Comparison of ENCODE assay signal across 15 mouse cellular contexts in the genomic region with DNA sequence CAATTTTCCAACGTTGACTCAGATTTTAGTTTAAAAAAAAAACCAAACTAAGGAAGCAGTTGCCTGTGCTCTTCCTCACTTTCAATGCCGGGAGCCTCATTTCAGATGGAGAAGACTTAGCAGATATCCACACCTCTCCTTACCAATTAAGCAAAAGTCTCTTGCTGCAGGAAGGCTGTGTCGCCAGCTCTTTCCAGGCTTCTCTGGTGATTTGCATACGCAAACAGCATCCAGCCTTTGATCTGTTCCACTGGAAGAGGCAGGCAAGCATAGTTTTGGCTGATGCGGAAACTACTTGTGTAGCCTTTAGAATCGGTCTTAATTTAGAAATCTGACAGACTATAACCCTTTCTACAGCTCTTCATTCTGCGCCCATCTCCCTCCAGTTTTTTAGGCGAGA.
DNase-seq lines count a peak whose midpoint lies in the region; TF ChIP-seq lines count a peak whose summit lies in the region.
"Had no signal": no experiment of that assay in that cellular context is flagged by ENCODE, and none has a peak within 500 bp of the region (broad histone marks: within the 10 kb centered on the region; RNA-seq: fewer than 3 reads in every experiment).

No protein-coding gene starts in this region.

- H3K27ac ChIP-seq in left cerebral cortex, adult 2 months, result 0 out of 2 replicates have a peak overlapping the region, but pooled peaks have one; percentile 1
- H3K27ac ChIP-seq: heart, embryonic 15.5 days; hindbrain, postnatal 0 days; liver, embryonic 12.5 days had no signal

- H3K4me3 ChIP-seq in left cerebral cortex, adult 2 months, result peak overlapping the region; percentile 32
- H3K4me3 ChIP-seq: gastrocnemius, adult 2 months; heart, embryonic 15.5 days; liver, embryonic 12.5 days; myocyte had no signal

- TF ChIP-seq CTCF in left cerebral cortex, adult 2 months (IDR thresholded peaks at IDR 0.05), result no peak

- intact Hi-C loops in left cerebral cortex, adult 2 months (cut with DNase I), result loop anchor here (1.0 to 5.0 kb wide), 4 partner anchors 81 to 855 kb away; no protein-coding TSS in a partner anchor
- intact Hi-C loops in left cerebral cortex, postnatal 4 days (cut with DNase I), result loop anchor here (5.0 to 10.0 kb wide), 4 partner anchors 80 to 853 kb away; a partner anchor contains a TSS

- peak; percentile 24 to 28 for DNase-seq in frontal cortex, postnatal 36 days (ENCODE audit: low spot score in 2 of 2)
- no peak for DNase-seq in frontal cortex, postnatal 10 days (ENCODE audit: low spot score in 2 of 2)
- DNase-seq in left cerebral cortex, adult 2 months (ENCODE audit: extremely low spot score in 1 of 2, low spot score in 2 of 2), result no peak
- DNase-seq in left cerebral cortex, postnatal 4 days, result no peak
- DNase-seq in right cerebral cortex, postnatal 25 days, result peak; percentile 23
- no peak for DNase-seq in right cerebral cortex, postnatal 14 days
- DNase-seq in telencephalon, adult 2 months (ENCODE audit: low read depth, low spot score), result peak; percentile 28
- no peak for DNase-seq in Muller cell, postnatal 12 days (ENCODE audit: inconsistent ontology term)
- DNase-seq: adrenal gland, adult 8-10 months; spleen, adult 18-20 months had no signal

Comparison
In these comparisons a context has a peak if more than half of its experiments do, and no peak if none do; other contexts are left out.
1. DNase-seq: peak in frontal cortex, postnatal 36 days (2 of 2), right cerebral cortex, postnatal 25 days (single experiment) and telencephalon, adult 2 months (single experiment); none in frontal cortex, postnatal 10 days (0 of 2), left cerebral cortex, adult 2 months (0 of 2), left cerebral cortex, postnatal 4 days (single experiment), right cerebral cortex, postnatal 14 days (single experiment) and Muller cell, postnatal 12 days (single experiment).